Mouse (Mus musculus) gastrocnemius, postnatal 10 days (tissue): ENCODE measurements at regions not wholly inside any gene's neighbourhood (a gene's known extent, or its start where the extent isn't known, plus 50 kb on each side); places are given as distances from the start of the nearest gene placed in this dataset.
A peak's percentile ranks its signal among the peaks of the same experiment; 100 is the strongest.

Source experiments
- DNase-seq: peaks from one replicate; pipeline ENCODE4 v3.0.0; 2021; ENCODE audit warnings: mixed read lengths

DNA sequence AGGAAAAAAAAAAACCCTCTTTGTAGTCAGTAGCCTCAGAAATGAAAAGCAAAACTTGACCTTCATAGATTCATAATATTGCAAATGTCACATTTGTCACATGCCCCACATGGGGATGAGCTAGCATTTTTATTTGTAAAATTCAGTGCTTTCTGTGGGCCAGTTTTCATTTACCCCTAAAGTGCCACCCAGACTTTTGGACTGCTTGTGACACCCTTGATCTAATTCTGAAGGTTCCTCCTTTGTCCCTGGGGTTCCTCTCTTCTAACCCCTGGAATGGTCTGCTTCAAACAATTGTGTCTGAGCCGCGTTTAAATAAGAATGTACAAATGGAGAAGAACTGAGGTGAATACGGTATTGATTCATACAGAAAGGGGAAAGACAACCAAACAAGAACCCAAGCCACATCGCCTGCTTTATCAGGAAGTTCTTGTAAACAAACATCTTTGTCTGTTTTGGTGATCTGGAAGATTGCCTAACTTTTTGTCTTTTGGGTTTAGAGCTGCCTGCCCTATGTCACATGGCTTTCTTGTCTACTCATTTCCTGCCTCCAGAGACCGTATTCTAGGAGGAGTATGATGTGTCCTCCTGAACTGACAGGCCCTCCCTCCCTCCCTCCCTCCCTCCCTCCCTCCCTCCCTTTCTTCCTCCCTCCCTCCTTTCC is 203.1 kb upstream of the Gm9833 start:
- DNase-seq = no peak

DNA sequence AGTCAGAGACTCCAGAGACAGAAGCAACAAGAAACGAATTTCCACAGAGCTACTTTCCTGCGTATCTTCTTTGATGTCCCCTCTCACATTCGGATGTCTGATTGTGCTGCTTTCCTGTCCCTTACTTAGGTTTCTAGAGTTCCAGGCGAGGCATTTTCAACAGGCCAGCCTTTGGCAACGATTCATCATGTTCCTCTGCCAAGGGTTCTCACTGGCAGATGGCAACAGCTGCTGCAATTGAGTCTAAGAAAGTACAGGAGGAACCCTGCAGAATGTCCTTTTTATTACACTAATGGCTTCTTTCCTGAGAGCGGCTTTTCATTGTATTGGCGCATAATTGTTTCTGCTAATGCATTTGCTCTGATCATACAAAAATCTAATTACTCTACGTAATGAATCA is 202.3 kb upstream of the Gm9833 start:
- peak; percentile 62 for DNase-seq

DNA sequence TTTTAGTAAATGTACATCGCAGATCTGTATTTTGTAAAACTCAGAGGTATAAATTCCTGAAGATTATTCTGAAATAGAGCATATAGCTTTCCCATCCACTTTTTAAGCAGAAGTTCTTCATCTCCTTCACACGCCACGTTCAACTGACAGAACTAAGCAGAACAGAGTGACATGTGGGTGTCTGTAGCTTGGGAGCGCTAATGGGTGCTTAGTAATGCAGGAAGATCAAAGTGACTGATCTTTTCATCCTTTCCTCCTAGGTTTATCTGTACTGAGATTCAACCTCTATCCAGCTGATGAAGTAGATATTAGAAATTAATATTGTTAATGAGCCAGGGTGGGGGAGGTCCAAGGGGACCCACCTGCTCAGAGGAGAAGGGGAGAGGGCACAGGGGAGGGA is 201.8 kb upstream of the Gm9833 start:
- no peak for DNase-seq

DNA sequence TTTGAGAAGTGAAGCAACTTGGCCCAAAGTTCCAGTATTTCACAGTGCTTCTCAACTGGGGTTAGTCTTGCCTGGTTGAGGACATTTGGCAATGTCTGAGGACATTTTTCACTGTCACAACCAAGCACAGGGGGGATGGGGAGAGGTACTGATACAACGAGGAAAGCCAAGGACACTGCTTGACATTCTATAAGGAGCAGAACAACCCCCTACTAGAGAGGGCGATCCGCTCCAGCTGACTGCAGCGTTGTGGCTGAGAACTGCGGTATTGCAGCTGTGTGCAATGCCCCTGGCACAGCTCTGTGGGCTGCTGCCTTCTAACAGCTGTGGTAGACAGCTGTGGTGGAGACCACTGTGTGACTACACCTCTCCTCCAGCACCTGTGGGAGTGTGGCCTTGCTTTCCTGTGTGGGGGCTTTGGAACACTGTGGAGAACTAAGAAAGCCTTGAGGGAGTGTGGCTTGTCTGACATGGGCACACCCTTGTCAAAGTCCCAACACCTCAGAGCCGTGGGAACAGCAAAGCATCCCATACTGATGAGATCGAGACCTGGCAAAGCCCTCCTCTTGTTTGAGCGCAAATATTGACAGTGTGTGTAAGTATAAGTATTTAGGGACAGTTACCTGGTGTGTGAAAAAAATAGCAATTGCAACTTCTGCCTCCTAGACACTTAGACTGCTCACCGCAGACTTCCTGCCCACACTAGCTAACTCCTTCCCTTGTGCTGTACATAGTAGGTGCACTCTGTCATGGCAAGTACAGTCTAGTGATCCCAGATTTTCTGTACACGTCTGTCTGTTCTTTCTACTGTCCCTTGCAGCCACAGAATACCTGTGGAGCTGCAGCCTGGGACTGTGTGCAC is 200.9 kb upstream of the Gm9833 start:
- no peak for DNase-seq

- no peak for DNase-seq
These were observed 200.3 kb upstream of the Gm9833 start for GRCm38 (mm10) chr3:9887627-9887994.

GRCm38 (mm10) chr3:9888051-9888450 is 199.9 kb upstream of the Gm9833 start:
- no peak for DNase-seq

DNA sequence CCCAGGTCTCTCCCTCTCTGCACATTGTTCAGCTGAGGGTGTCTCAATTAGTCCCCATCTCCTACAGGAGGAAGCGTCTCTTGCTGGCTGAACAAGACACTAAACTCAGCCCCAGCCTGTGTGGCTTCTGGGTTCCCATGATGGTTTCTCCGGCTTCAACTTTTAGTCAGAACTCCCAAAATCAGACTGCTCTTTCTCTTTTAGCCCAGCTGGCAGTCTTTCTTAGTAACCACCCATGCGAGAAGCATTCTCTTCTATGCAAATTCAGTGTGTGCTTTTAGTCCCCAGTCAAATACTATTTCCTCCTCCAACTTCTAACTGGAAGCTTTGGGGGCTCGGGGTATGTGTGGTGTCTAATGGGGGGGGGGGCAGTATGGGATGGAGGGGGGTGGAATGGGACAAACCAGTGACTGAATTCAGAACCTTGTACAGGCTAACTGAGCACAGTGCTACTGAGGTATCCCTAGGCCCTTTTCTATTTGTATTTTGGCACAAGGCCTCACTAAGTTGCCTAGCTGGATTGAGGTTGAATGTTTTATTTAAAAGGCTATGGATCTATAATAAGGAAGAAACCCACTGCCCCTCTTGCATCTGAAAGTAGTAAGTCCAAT is 194.9 kb upstream of the Gm9833 start:
- no peak for DNase-seq

DNA sequence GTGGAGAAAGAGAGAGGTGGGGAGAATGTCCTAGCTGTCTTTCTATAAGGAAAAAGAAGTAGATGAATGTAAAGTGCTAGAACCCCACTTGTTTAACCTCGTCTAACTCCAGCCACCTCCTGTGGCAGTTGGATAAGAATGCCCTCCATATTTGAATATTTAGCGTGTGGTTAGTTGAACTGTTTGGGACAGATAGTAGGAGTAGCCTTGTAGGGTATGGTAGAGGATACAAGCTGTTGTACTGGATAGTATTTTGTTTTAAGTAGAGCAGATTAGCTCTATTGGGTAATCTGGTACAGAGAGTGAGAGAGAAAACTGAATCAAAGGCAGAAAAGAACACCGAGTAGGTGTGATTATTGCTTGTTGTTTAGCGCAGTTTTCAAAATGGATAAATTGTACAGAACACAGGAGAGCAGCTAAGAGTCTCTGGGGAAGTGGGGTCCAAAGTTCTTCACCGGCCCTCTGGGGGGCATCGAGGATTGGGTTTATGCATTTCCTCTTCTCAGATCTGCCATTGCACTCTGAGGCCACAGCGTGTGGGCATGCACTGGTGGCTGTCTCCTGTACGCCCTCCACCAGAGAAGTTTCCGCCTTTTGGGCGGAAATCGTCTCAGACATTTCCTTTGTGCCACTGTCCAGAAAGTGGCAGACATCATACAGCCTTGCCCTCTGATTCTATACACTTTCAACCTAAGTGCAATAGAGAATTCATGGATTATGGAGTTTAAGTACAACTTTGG is 192.3 kb upstream of the Gm9833 start:
- no peak for DNase-seq

- DNase-seq = no peak
These were observed 191.6 kb upstream of the Gm9833 start for GRCm38 (mm10) chr3:9896303-9896702.

DNA sequence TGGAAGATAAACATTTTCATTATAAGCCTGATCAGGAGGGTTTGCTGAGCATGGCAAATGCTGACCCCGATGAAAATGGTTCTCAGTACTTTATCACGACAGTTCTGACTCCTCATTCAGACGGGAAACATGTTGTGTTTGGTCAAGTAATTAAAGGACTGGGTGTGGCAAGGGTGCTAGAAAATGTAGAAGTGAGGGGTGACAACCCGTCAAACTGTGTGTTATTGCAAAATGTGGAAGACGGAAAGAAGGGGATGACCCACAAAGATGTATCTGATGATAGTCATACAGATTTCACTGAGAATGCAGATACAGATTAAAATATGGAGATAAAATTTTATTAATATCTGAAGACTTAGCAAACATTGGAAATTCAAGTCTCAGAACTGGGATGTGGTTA is 186.2 kb upstream of the Gm9833 start:
- DNase-seq = no peak

- DNase-seq = no peak
These were observed 174.6 kb upstream of the Gm9833 start for GRCm38 (mm10) chr3:9913357-9913756.

DNA sequence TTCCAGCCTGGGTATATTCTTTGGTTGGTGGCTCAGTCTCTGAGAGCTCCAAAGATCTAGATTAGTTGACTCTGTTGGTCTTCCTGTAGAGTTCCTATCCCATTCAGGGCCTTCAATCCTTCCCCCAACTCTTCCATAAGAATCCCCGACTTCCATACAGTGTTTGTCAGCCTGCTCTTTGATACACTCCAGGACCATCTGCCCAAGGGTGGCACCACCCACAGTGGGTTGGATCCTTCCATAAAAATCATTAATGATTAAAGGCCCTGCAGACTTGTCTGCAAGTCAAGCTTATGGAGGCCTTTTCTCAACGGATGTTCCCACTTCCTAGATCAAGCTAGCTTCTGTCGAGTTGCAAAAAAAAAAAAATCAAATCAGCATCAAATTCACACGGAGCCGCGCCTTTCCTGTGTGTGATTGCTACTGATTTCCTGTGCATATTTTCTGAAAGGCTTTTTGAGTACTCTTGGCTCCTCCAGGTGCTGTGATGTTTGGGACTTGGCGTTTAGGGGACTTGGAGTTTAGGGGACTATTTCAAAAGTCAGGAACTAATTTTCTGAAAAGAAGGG is 171.3 kb upstream of the Gm9833 start:
- DNase-seq = no peak

DNA sequence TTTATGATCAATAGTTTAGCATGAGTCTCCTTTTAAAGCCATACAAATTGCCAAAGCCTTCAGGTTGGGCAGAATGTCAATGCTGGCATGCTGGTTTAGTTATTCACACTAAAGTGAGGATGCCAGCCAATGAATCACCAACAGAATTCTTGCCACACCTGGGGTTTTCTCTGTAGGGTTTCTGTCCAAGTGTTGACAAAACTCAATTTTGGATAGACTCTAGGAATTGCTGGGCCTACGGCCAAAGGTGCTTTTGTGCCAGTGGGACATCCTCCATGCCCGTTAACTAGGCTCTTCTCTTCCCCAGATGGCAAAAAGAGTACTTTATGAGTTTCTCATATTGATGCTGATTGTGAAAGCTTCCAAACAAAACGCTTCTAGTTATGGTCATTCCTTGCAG is 167.6 kb upstream of the Gm9833 start:
- DNase-seq = peak; percentile 20

GRCm38 (mm10) chr3:9921730-9922129 is 166.2 kb upstream of the Gm9833 start:
- no peak for DNase-seq

DNA sequence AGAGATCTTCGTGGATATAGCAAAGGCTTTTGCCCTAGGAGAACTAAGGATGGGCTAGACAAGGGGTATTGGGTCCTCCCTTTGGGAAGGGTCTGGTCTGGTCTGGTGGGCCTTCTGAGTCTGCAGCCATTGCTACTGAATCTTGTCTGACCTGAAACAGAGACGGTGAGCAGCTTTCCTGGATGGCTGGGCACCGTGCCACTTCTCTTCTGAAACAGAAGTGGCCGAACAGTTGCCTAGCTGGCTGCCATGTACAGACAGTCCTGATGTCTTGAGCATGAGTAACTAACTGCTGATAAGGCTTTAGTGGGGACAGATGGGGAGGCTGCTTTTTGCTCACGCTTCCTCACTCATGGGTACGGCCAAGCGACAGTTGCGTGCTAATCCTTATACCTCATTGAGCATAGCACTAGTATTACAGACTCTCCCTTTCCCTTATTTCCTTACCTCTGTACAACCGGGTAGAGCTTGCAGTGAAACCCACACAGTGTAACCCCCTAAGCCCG is 165.3 kb upstream of the Gm9833 start:
- DNase-seq = peak; percentile 12

GRCm38 (mm10) chr3:9924630-9925029 is 163.3 kb upstream of the Gm9833 start:
- DNase-seq = no peak

DNA sequence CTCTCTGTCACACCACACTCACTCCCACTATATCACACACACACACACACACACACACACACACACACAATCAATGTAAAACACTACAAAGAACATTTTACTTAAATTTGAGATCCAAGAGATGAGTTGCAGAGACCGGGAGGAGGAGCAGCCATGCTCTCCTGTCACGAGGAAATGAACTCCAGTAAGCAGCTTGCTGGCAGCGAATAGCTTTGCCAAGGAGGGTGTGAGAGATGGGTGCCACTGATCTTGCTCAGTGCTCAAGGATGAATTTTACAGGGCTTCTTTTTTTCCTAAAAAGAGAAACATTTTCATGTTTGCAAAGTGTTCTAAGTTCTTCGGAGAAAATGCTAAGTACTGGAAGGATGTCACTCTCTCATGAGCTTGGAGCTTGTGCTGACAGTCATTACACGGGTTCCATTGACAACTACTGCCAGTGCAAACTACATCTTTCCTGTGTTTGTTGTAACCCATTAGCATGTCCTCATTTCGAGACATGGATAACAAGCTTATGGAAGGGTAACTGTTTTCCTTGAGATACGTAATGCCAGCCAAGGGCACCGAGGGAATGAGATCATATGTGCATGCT is 151.0 kb upstream of the Gm9833 start:
- no peak for DNase-seq

DNA sequence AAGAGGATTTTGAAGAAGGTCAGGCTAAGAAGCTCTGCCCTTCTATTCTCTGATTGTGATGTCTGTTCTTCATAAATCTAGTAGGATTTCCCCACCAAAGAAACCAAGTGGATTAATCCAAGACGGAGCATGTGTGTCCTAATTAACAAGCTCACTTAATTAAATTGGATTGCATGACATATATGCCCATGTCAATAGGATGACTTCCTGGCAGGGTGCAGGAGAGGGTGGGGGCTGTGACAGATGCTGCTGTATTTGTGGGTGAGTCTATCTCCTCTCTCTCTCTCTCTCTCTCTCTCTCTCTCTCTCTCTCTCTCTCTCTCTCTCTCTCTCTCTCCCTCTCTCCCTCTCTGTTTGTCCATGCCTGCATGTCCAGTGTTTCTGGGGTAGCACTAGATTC is 149.3 kb upstream of the Gm9833 start:
- DNase-seq = no peak

GRCm38 (mm10) chr3:9942631-9943030 is 145.3 kb upstream of the Gm9833 start:
- no peak for DNase-seq

GRCm38 (mm10) chr3:9947357-9948065 is 140.4 kb upstream of the Gm9833 start:
- DNase-seq = peak; percentile 47

DNA sequence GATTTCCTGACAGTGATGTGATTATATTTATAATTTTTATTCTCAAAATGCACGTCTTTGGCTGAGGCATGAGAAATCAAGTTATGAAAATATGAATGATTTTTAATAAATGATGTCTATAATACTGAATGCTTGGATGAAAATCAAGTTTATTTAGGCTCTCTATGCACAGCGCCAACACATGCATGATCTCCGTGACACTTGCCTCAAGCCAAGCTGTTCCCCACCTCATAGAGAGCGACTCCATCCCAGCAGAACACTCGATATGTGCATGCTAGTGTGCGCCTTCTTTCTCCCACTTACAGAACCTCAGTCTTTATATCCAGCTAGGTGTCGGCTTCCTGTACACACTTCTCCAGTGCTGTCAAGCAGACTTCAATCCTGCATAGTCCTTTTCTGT is 139.8 kb upstream of the Gm9833 start:
- no peak for DNase-seq
